Mouse (Mus musculus) erythroblast, adult 5-6 weeks (primary cell): ENCODE data around the gene Rpl37a. TPM values are rescaled to one million over a fixed set of nuclear protein-coding genes. Genes with fewer than 3 reads are reported as not detected.

Source experiments
- ATAC-seq: replicated peaks from 2 replicates; pipeline ENCODE4 v1.8.0; 2016; ENCODE audit warnings: moderate number of reproducible peaks, mild to moderate bottlenecking, moderate TSS enrichment, inconsistent platforms; ENCODE audit not compliant: poor library complexity, low FRiP score, severe bottlenecking
- total RNA-seq, 2 experiments: library from RNA; stranded (forward) in 1 of 2; stranded (reverse) in 1 of 2; fragments of 150-400 nt in 1 of 2; fragments of 200-764, 138-1000 nt in 1 of 2; gene quantifications; 2 replicates each; pipeline versions ENCODE4 v1.2.3 to v1.2.4; 2015 to 2017; ENCODE audit warnings: low replicate concordance in 2 of 2

The Rpl37a gene
- total RNA-seq (2015; ENCODE audit: low replicate concordance) (282 and 366 TPM in 2 replicates), total RNA-seq (2017; ENCODE audit: low replicate concordance) (68.3 and 163 TPM in 2 replicates)

- ATAC-seq = peak; percentile 97
Measured at GRCm38 (mm10) chr1:72710753-72711653, at the start of gene Rpl37a. Rpl37a (plus strand) TSS chr1:72711290.

- no peak for ATAC-seq
Measured at GRCm38 (mm10) chr1:72673070-72673469, 38.0 kb upstream of the Rpl37a start.

GRCm38 (mm10) chr1:72696256-72696655 is 14.8 kb upstream of the Rpl37a start:
- no peak for ATAC-seq

- ATAC-seq = no peak
Measured at GRCm38 (mm10) chr1:72698651-72699050, 12.4 kb upstream of the Rpl37a start.

- no peak for ATAC-seq
Measured at GRCm38 (mm10) chr1:72700479-72700878, 10.6 kb upstream of the Rpl37a start, which contains the start of gene Ankar. Ankar (minus strand) TSS chr1:72700579.

GRCm38 (mm10) chr1:72707525-72707924 is 3.6 kb upstream of the Rpl37a start:
- no peak for ATAC-seq

- peak; percentile 54 for ATAC-seq
Measured at GRCm38 (mm10) chr1:72711684-72712083, 594 bp downstream of the Rpl37a start.

- ATAC-seq = no peak
Measured at GRCm38 (mm10) chr1:72714547-72714946, 3.5 kb downstream of the Rpl37a start.

- ATAC-seq = no peak
Measured at GRCm38 (mm10) chr1:72715065-72715464, 4.0 kb downstream of the Rpl37a start.

GRCm38 (mm10) chr1:72715593-72716361 is 4.7 kb downstream of the Rpl37a start:
- ATAC-seq = no peak

GRCm38 (mm10) chr1:72716421-72716820 is 5.3 kb downstream of the Rpl37a start:
- no peak for ATAC-seq

GRCm38 (mm10) chr1:72716926-72717325 is 5.8 kb downstream of the Rpl37a start:
- ATAC-seq = peak; percentile 65

- ATAC-seq = no peak
Measured at GRCm38 (mm10) chr1:72717540-72717939, 6.5 kb downstream of the Rpl37a start.

- peak; percentile 87 for ATAC-seq
Measured at GRCm38 (mm10) chr1:72718846-72719245, 7.8 kb downstream of the Rpl37a start.

- no peak for ATAC-seq
Measured at GRCm38 (mm10) chr1:72720115-72720725, 9.1 kb downstream of the Rpl37a start.

- ATAC-seq = no peak
Measured at GRCm38 (mm10) chr1:72722646-72723045, 11.6 kb downstream of the Rpl37a start.

GRCm38 (mm10) chr1:72724354-72724753 is 13.3 kb downstream of the Rpl37a start:
- ATAC-seq = no peak

GRCm38 (mm10) chr1:72725941-72726340 is 14.9 kb downstream of the Rpl37a start:
- ATAC-seq = no peak

GRCm38 (mm10) chr1:72728781-72729180 is 17.7 kb downstream of the Rpl37a start:
- no peak for ATAC-seq

- ATAC-seq = no peak
Measured at GRCm38 (mm10) chr1:72730126-72730525, 19.0 kb downstream of the Rpl37a start.
